Mouse (Mus musculus): Measurements from ENCODE around the gene Smarcad1. TPM values are rescaled to one million over a fixed set of nuclear protein-coding genes. Genes with fewer than 3 reads are reported as not detected.
"Not testable (repeated sequence)": the region's sequence is repeated elsewhere in the genome, so short reads cannot be mapped to it uniquely, and the experiment has no call there.

Gene Smarcad1
- 10 to 100 TPM; 29.7 to 36.4 TPM for total RNA-seq (2021)
- long read RNA-seq, experiment 1, full-length matches to known transcripts: 12 of 20 reads
- long read RNA-seq, experiment 1, partial matches to known transcripts: 2 of 20 reads
- long read RNA-seq, experiment 1, other reads (novel, unspliced or antisense): 6 of 20 reads
- long read RNA-seq, experiment 2, full-length matches to known transcripts: 6 of 11 reads
- long read RNA-seq, experiment 2, partial matches to known transcripts: 3 of 11 reads
- long read RNA-seq, experiment 2, other reads (novel, unspliced or antisense): 2 of 11 reads

- DNase-seq (ENCODE audit: low spot score in 2 of 2): peak; percentile 65 to 91
Observed at GRCm38 (mm10) chr6:65042491-65043171, at the start of gene Smarcad1. Smarcad1 (plus strand) TSS chr6:65042583.

- DNase-seq (ENCODE audit: low spot score in 2 of 2): no peak
Observed at GRCm38 (mm10) chr6:64996824-64997421, 45.5 kb upstream of the Smarcad1 start.

DNA sequence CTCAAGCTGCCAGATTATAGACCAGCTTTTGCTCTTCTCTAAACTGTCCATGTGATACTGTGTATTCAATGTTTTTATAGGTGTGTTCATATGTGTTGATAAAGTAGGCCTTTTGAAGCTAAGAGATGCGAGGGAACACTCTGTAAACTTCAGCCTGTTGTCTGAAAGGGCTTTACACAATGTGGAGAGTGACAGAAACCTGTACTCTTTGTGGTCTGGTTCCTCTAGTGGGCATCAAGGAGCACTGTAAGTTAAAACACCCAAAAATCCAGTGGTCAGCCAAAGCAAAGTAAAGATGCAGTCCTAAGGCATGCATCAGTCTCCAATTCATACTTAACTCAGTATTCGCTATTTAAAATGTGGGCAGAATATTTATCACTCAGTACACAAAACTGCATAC lies 44.6 kb upstream of the Smarcad1 start:
- no peak for DNase-seq (ENCODE audit: low spot score in 2 of 2)

DNA sequence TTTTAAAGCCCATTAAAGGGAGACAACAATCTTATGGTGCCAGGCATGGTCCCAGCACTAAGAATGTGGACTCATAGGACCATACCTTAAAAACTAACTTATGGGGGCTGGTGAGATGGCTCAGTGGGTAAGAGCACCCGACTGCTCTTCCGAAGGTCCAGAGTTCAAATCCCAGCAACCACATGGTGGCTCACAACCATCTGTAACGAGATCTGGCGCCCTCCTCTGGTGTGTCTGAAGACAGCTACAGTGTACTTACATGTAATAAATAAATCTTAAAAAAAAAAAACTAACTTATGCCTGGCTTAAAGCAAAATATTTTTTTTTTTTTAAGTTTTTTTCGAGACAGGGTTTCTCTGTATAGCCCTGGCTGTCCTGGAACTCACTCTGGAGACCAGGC lies 41.6 kb upstream of the Smarcad1 start:
- not testable (repeated sequence) for DNase-seq (ENCODE audit: low spot score in 2 of 2)

- DNase-seq (ENCODE audit: low spot score in 2 of 2): no peak
Observed at GRCm38 (mm10) chr6:65002196-65002595, 40.2 kb upstream of the Smarcad1 start.

- no peak for DNase-seq (ENCODE audit: low spot score in 2 of 2)
Observed at GRCm38 (mm10) chr6:65008836-65009235, 33.5 kb upstream of the Smarcad1 start.

- DNase-seq (ENCODE audit: low spot score in 2 of 2): no peak
Observed at GRCm38 (mm10) chr6:65011444-65011990, 30.9 kb upstream of the Smarcad1 start.

- no peak for DNase-seq (ENCODE audit: low spot score in 2 of 2)
Observed at GRCm38 (mm10) chr6:65012142-65012541, 30.2 kb upstream of the Smarcad1 start.

- no peak for DNase-seq (ENCODE audit: low spot score in 2 of 2)
Observed at GRCm38 (mm10) chr6:65017566-65017965, 24.8 kb upstream of the Smarcad1 start.

- not testable (repeated sequence) for DNase-seq (ENCODE audit: low spot score in 2 of 2)
Observed at GRCm38 (mm10) chr6:65018966-65019365, 23.4 kb upstream of the Smarcad1 start.

DNA sequence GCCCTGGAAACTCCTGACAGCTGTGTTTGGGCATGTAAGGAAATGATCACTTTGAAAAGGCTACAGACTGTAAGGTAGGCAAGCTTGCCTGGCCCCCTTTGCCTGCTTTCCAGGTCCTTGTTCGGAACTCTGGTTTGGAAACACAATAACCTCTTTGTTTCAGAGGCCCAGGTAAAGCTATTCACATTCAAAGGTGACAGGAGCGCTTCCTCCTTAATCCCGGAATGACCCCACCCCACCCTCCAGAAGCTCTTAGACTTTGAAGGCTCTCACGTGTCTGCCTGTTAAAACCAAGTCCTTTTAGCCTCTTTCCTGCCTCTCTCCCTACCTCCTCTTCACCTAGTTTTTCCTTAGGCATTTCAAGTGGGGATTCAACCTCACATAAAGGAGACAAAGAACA lies 20.5 kb upstream of the Smarcad1 start:
- DNase-seq (ENCODE audit: low spot score in 2 of 2): no peak

- DNase-seq (ENCODE audit: low spot score in 2 of 2): no peak
Observed at GRCm38 (mm10) chr6:65023053-65023452, 19.3 kb upstream of the Smarcad1 start.

GRCm38 (mm10) chr6:65024668-65025067 lies 17.7 kb upstream of the Smarcad1 start:
- DNase-seq (ENCODE audit: low spot score in 2 of 2): no peak

GRCm38 (mm10) chr6:65025130-65025529 lies 17.3 kb upstream of the Smarcad1 start:
- no peak for DNase-seq (ENCODE audit: low spot score in 2 of 2)

DNA sequence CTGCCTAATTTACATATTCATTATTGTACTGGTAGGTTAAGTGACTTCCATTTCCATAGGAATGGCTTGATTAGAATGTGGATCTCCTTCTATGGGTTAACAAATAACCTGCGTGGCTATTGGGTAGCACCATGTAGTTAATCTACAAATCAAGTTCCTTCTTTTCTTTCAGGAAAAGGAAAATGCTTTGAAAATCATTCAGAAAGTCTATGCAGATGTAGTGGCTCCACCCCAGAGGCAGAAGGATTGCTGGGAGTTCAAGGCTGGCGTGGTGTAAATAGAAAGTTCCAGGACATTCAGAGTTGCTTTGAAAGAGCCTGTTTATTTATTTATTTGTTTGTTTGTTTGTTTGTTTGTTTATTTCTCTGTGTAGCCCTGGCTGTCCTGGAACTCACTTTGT lies 7.7 kb upstream of the Smarcad1 start:
- DNase-seq (ENCODE audit: low spot score in 2 of 2): no peak

GRCm38 (mm10) chr6:65035469-65035868 lies 6.9 kb upstream of the Smarcad1 start:
- DNase-seq (ENCODE audit: low spot score in 2 of 2): no peak

GRCm38 (mm10) chr6:65041932-65042331 lies 451 bp upstream of the Smarcad1 start:
- no peak for DNase-seq (ENCODE audit: low spot score in 2 of 2)

DNA sequence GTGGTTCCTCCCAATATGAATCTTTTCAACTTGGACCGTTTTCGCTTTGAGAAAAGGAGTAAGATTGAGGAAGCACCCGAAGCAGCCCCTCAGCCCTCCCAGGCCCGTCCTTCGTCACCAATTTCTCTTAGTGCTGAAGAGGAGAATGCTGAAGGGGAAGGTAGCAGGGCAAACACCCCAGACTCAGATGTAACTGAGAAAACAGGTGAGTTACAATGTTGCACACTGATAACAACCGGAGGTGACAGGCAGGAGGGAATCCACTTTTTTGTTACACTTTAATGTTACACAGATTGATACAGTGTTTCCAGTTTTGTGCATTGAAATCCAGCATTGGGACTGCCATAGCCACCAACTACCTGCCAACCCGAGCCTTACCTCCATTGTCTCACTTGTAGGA lies 858 bp downstream of the Smarcad1 start:
- no peak for DNase-seq (ENCODE audit: low spot score in 2 of 2)

- DNase-seq (ENCODE audit: low spot score in 2 of 2): no peak
Observed at GRCm38 (mm10) chr6:65049100-65049499, 6.7 kb downstream of the Smarcad1 start.

DNA sequence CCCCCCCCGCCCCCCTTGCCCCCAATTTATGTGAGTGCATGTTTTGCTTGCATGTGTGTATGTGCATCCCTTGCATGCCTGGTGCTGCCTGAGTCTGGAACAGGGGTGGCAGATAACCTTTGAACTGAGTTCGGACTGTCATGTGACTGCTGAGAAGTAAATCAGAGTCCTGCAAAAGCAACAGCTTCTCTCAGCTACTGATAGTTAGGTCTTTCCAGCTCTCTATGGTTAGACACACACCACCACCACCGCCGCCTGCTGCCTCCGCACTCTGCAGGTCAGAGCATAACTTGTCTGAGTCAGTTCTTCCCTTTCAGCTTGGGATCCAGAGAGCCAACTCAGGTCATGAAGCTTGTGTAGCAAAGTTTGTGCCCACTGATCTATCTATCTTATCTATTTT lies 14.2 kb downstream of the Smarcad1 start:
- no peak for DNase-seq (ENCODE audit: low spot score in 2 of 2)

DNA sequence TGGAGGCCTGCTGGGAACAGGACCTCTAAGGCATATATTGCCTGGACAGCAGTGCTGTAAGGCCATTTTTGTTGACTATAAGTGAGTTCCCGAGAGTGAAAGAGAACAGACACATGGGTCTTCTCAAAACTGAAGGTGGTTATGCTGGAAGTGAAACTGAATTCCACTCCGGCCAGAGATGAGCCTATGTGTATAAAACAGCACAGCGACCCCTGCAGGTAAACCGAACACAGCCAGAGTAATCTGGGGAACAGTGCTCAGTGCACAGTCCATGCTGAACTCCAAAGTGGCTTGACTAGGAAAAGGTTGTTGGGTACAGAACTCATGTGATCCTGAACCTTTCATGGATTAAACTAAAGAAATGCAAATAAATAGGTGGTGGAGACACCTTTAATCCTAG lies 14.8 kb downstream of the Smarcad1 start:
- DNase-seq (ENCODE audit: low spot score in 2 of 2): not testable (repeated sequence)

DNA sequence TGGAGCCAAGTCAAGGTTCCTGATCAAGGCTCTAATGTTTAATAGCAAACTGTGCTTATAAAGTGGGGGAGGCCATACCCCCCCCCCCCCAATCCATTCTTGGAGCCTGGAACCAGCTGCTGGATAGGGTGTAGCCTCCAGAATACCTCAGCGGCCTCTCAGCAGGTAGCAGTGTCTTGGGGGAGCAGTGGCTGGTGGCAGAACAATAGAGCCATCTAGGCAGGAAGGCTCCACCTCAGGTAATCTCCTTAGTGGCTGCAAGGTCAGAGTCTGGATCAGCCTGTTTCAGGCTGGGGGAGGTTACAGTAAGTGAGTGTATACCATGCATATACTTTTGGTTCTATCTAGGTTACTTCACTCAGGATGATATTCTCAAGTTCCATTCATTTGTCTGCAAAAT lies 18.7 kb downstream of the Smarcad1 start:
- no peak for DNase-seq (ENCODE audit: low spot score in 2 of 2)
